Mouse (Mus musculus): ENCODE measurements around the gene Chrna9. TPM values are rescaled to one million over a fixed set of nuclear protein-coding genes. Genes with fewer than 3 reads are reported as not detected.

Chrna9 gene
- polyA plus RNA-seq, 1 experiment from 2014 or later = not detected

- no peak for ATAC-seq
- no peak overlapping the region for H3K27ac ChIP-seq (ENCODE audit: low read depth, low read length)
- H3K9me3 ChIP-seq (ENCODE audit: control insufficient read depth) = no peaks in the 10 kb centered on the region
- TF ChIP-seq CTCF (IDR thresholded peaks at IDR 0.05; ENCODE audit: low read depth) = no peak
- 80% methylated on average over 12 of the region's 12 CpGs for WGBS
- H3K4me1 ChIP-seq (replicated peaks; ENCODE audit: control insufficient read depth, insufficient read depth, low read length) = no peaks in the 10 kb centered on the region
- no peaks in the 10 kb centered on the region for H3K27me3 ChIP-seq (replicated peaks; ENCODE audit: control insufficient read depth, insufficient read depth, low read length)
- no peak overlapping the region for H3K4me2 ChIP-seq (replicated peaks; ENCODE audit: low read depth)
- no peak overlapping the region for H3K9ac ChIP-seq (ENCODE audit: low read depth, low read length)
- no peak overlapping the region for H3K4me3 ChIP-seq (ENCODE audit: low read depth, low read length)
- no peaks in the 10 kb centered on the region for H3K36me3 ChIP-seq (ENCODE audit: control insufficient read depth, insufficient read depth)
These were observed 13.9 kb upstream of the Chrna9 start for GRCm38 (mm10) chr5:65920701-65921426.

DNA sequence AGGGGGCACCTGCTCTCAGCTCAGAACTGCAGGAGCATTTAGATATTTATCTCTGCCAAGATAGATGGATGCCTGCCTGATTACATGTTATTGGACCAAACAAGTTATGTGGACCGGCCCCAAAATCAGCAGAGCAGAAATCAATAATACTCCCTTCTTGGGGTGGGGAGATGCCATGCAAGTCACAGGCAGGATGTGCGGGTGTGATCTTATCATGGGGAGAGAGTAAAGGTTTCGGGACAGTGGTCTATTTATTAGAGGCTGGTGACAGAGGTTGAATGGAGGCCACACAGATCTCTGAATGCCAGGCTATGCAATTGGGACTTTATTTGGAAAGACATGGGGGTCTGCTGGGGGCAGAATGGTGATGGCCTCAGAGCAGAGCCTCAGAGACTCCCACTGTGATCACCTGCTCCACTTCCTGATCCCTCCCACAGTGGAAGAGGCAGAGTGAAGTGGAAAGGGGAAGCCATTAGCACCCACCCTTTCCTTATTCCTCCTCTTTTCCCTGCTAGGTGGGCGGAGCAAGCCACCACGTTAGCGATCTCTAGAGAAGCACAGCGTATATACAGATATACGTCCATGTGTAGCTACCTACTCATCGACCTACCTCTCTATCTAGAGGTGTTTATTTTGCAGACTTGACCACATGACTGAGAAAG, 13.1 kb upstream of the Chrna9 start:
- no peak for TF ChIP-seq CTCF (IDR thresholded peaks at IDR 0.05; ENCODE audit: low read depth)
- Histone ChIP-seq H3K27me3 (replicated peaks; ENCODE audit: control insufficient read depth, insufficient read depth, low read length) (no peaks in the 10 kb centered on the region), H3K9ac (ENCODE audit: low read depth, low read length) (no peak overlapping the region), H3K36me3 (ENCODE audit: control insufficient read depth, insufficient read depth) (no peaks in the 10 kb centered on the region), H3K4me3 (ENCODE audit: low read depth, low read length) (no peak overlapping the region), H3K4me1 (replicated peaks; ENCODE audit: control insufficient read depth, insufficient read depth, low read length) (no peaks in the 10 kb centered on the region), H3K4me2 (replicated peaks; ENCODE audit: low read depth) (no peak overlapping the region), H3K9me3 (ENCODE audit: control insufficient read depth) (no peaks in the 10 kb centered on the region), H3K27ac (ENCODE audit: low read depth, low read length) (no peak overlapping the region)
- ATAC-seq = no peak
- 71% methylated on average over 9 of the region's 9 CpGs for WGBS

GRCm38 (mm10) chr5:65926666-65927065, 8.1 kb upstream of the Chrna9 start:
- no peak for ATAC-seq
- no peak overlapping the region for H3K4me2 ChIP-seq (replicated peaks; ENCODE audit: low read depth)

GRCm38 (mm10) chr5:65929162-65929561, 5.6 kb upstream of the Chrna9 start:
- WGBS = 77% methylated on average over 7 of the region's 7 CpGs
- no peak for ATAC-seq
- no peak for TF ChIP-seq CTCF (IDR thresholded peaks at IDR 0.05; ENCODE audit: low read depth)
- H3K4me1 ChIP-seq (replicated peaks; ENCODE audit: control insufficient read depth, insufficient read depth, low read length) = no peaks in the 10 kb centered on the region
- no peak overlapping the region for H3K27ac ChIP-seq (ENCODE audit: low read depth, low read length)
- H3K4me3 ChIP-seq (ENCODE audit: low read depth, low read length) = no peak overlapping the region
- H3K36me3 ChIP-seq (ENCODE audit: control insufficient read depth, insufficient read depth) = no peaks in the 10 kb centered on the region
- no peaks in the 10 kb centered on the region for H3K27me3 ChIP-seq (replicated peaks; ENCODE audit: control insufficient read depth, insufficient read depth, low read length)
- no peak overlapping the region for H3K9ac ChIP-seq (ENCODE audit: low read depth, low read length)
- H3K4me2 ChIP-seq (replicated peaks; ENCODE audit: low read depth) = no peak overlapping the region
- no peaks in the 10 kb centered on the region for H3K9me3 ChIP-seq (ENCODE audit: control insufficient read depth)

More at GRCm38 (mm10) chr5:65926666-65927065, 8.1 kb upstream of the Chrna9 start:
- TF ChIP-seq CTCF (IDR thresholded peaks at IDR 0.05; ENCODE audit: low read depth) = no peak
- H3K9me3 ChIP-seq (ENCODE audit: control insufficient read depth) = no peaks in the 10 kb centered on the region
- H3K27me3 ChIP-seq (replicated peaks; ENCODE audit: control insufficient read depth, insufficient read depth, low read length) = no peaks in the 10 kb centered on the region
- 93% methylated on average over 6 of the region's 6 CpGs for WGBS
- no peaks in the 10 kb centered on the region for H3K4me1 ChIP-seq (replicated peaks; ENCODE audit: control insufficient read depth, insufficient read depth, low read length)
- no peak overlapping the region for H3K4me3 ChIP-seq (ENCODE audit: low read depth, low read length)
- no peaks in the 10 kb centered on the region for H3K36me3 ChIP-seq (ENCODE audit: control insufficient read depth, insufficient read depth)
- no peak overlapping the region for H3K27ac ChIP-seq (ENCODE audit: low read depth, low read length)
- no peak overlapping the region for H3K9ac ChIP-seq (ENCODE audit: low read depth, low read length)

GRCm38 (mm10) chr5:65930171-65930570, 4.5 kb upstream of the Chrna9 start:
- no peak for TF ChIP-seq CTCF (IDR thresholded peaks at IDR 0.05; ENCODE audit: low read depth)
- Histone ChIP-seq H3K36me3 (ENCODE audit: control insufficient read depth, insufficient read depth) (no peaks in the 10 kb centered on the region), H3K4me2 (replicated peaks; ENCODE audit: low read depth) (no peak overlapping the region), H3K9ac (ENCODE audit: low read depth, low read length) (no peak overlapping the region), H3K27me3 (replicated peaks; ENCODE audit: control insufficient read depth, insufficient read depth, low read length) (no peaks in the 10 kb centered on the region), H3K27ac (ENCODE audit: low read depth, low read length) (no peak overlapping the region), H3K4me1 (replicated peaks; ENCODE audit: control insufficient read depth, insufficient read depth, low read length) (no peaks in the 10 kb centered on the region), H3K9me3 (ENCODE audit: control insufficient read depth) (no peaks in the 10 kb centered on the region), H3K4me3 (ENCODE audit: low read depth, low read length) (no peak overlapping the region)
- no peak for ATAC-seq
- 71% methylated on average over 4 of the region's 4 CpGs for WGBS

- no peaks in the 10 kb centered on the region for H3K4me1 ChIP-seq (replicated peaks; ENCODE audit: control insufficient read depth, insufficient read depth, low read length)
- H3K9me3 ChIP-seq (ENCODE audit: control insufficient read depth) = no peaks in the 10 kb centered on the region
- H3K4me3 ChIP-seq (ENCODE audit: low read depth, low read length) = no peak overlapping the region
- no peaks in the 10 kb centered on the region for H3K27me3 ChIP-seq (replicated peaks; ENCODE audit: control insufficient read depth, insufficient read depth, low read length)
- H3K9ac ChIP-seq (ENCODE audit: low read depth, low read length) = no peak overlapping the region
- WGBS = 88% methylated on average over 4 of the region's 4 CpGs
- TF ChIP-seq CTCF (IDR thresholded peaks at IDR 0.05; ENCODE audit: low read depth) = no peak
- H3K36me3 ChIP-seq (ENCODE audit: control insufficient read depth, insufficient read depth) = no peaks in the 10 kb centered on the region
- no peak for ATAC-seq
- H3K27ac ChIP-seq (ENCODE audit: low read depth, low read length) = no peak overlapping the region
- no peak overlapping the region for H3K4me2 ChIP-seq (replicated peaks; ENCODE audit: low read depth)
These were observed 1.5 kb upstream of the Chrna9 start for GRCm38 (mm10) chr5:65933258-65933657.

Measured in intestine, postnatal 0 days (tissue).